Mouse (Mus musculus) limb, embryonic 14.5 days (tissue): ENCODE results near the gene Ccdc171. TPM values are rescaled to one million over a fixed set of nuclear protein-coding genes. Genes with fewer than 3 reads are reported as not detected.
A peak's percentile ranks its signal among the peaks of the same experiment; 100 is the strongest.

Experiments
- ATAC-seq: fragments of 200-750 bp; cut with Nextera tagmentation; 2 replicates; pipeline ENCODE4 v1.8.0; 2017; ENCODE audit warnings: low read depth, moderate number of reproducible peaks, moderate TSS enrichment; ENCODE audit not compliant: low FRiP score
- DNase-seq: peaks from one replicate; pipeline ENCODE4 v3.0.0-alpha.2; 2015; ENCODE audit warnings: low spot score
- H3K27ac ChIP-seq: fragments of 300-500 bp; sonication (generic); replicated peaks from 2 replicates; pipeline ENCODE4 v1.5.1; 2014; ENCODE audit warnings: low read depth, mild to moderate bottlenecking, low read length, moderate library complexity, mixed read lengths
- H3K27me3 ChIP-seq: fragments of 300-500 bp; sonication (generic); 2 replicates; pipeline ENCODE4 v1.6.1; 2014; ENCODE audit warnings: low read length, mixed read lengths; ENCODE audit not compliant: control insufficient read depth, insufficient read depth
- H3K36me3 ChIP-seq: fragments of 300-500 bp; sonication (generic); 2 replicates; pipeline ENCODE4 v1.6.1; 2014; ENCODE audit warnings: mild to moderate bottlenecking, low read length, moderate library complexity, mixed read lengths; ENCODE audit not compliant: control insufficient read depth, insufficient read depth
- H3K4me1 ChIP-seq: fragments of 300-500 bp; sonication (generic); 2 replicates; pipeline ENCODE4 v1.6.1; 2014; ENCODE audit warnings: antibody characterized with exemption, low read length, mixed read lengths; ENCODE audit not compliant: control insufficient read depth, insufficient read depth
- H3K4me2 ChIP-seq: fragments of 300-500 bp; sonication (generic); replicated peaks from 2 replicates; pipeline ENCODE4 v1.6.1; 2014; ENCODE audit warnings: low read depth, mild to moderate bottlenecking, low read length, moderate library complexity; ENCODE audit not compliant: severe bottlenecking
- H3K4me3 ChIP-seq: fragments of 300-500 bp; sonication (generic); replicated peaks from 2 replicates; pipeline ENCODE4 v1.5.1; 2014; ENCODE audit warnings: low read length
- H3K9ac ChIP-seq: fragments of 300-500 bp; sonication (generic); 2 replicates; pipeline ENCODE4 v1.6.1; 2014; ENCODE audit warnings: mild to moderate bottlenecking, low read depth, low read length, moderate library complexity; ENCODE audit not compliant: severe bottlenecking
- H3K9me3 ChIP-seq: fragments of 300-500 bp; sonication (generic); 2 replicates; pipeline ENCODE4 v1.6.1; 2016; ENCODE audit warnings: low read length; ENCODE audit not compliant: control insufficient read depth
- POLR2A ChIP-seq: fragments of 200-500 bp; IDR thresholded peaks from 2 replicates; pipeline ENCODE4 v1.8.0; 2012; ENCODE audit warnings: inconsistent platforms, mild to moderate bottlenecking, moderate library complexity, borderline replicate concordance; ENCODE audit not compliant: insufficient read depth, insufficient read length; ENCODE audit errors: extremely low read depth
- WGBS: fragments of 180-500 bp; shearing (Covaris S2); extraction: QIAGEN DNeasy Blood & Tissue Kit; methylation state at CpG from one replicate; pipeline ENCODE4 v1.1.7; 2014; 5-methylcytosine and 5-hydroxymethylcytosine counted together
- polyA plus RNA-seq, 2 experiments: library from polyadenylated mRNA; depleted of rRNA in 1 of 2; stranded (reverse) in 1 of 2; unstranded in 1 of 2; fragments of >200 nt; fragmentation: Nextera tagmentation in 1 of 2; extraction: Ambion mirVana in 1 of 2; gene quantifications; 2 replicates each; pipeline versions ENCODE4 v1.2.1 to v1.2.3; 2012 to 2014

Ccdc171 gene
- polyA plus RNA-seq, 2 experiments, result 4.1 to 5.0 TPM

- peak; percentile 75 for DNase-seq
- Histone ChIP-seq H3K36me3 (no peaks in the 10 kb centered on the region), H3K27ac (no peak overlapping the region), H3K9ac (no peak overlapping the region), H3K4me2 (peak overlapping the region; percentile 35; the same call in 1 of the 2 replicates), H3K4me1 (peaks cover 23% of the 10 kb centered on the region), H3K9me3 (no peaks in the 10 kb centered on the region), H3K4me3 (no peak overlapping the region), H3K27me3 (no peaks in the 10 kb centered on the region)
- no peak for TF ChIP-seq POLR2A
- peak; percentile 76 for ATAC-seq
- WGBS, result 17% methylated on average over 9 of the region's 9 CpGs
Observed at GRCm38 (mm10) chr4:83794315-83794922, 269.1 kb downstream of the Ccdc171 start.

GRCm38 (mm10) chr4:83794930-83795459 lies 269.6 kb downstream of the Ccdc171 start:
- H3K9me3 ChIP-seq, result no peaks in the 10 kb centered on the region
- H3K4me2 ChIP-seq, result 0 out of 2 replicates have a peak overlapping the region, but pooled peaks have one; percentile 35
- no peak for TF ChIP-seq POLR2A
- no peak overlapping the region for H3K27ac ChIP-seq
- 50% methylated on average over 5 of the region's 5 CpGs for WGBS
- no peak overlapping the region for H3K9ac ChIP-seq
- H3K27me3 ChIP-seq, result no peaks in the 10 kb centered on the region
- H3K36me3 ChIP-seq, result no peaks in the 10 kb centered on the region
- no peak overlapping the region for H3K4me3 ChIP-seq
- H3K4me1 ChIP-seq, result peaks cover 23% of the 10 kb centered on the region
- ATAC-seq (no peak), DNase-seq (no peak)

- Histone ChIP-seq H3K4me2 (peak overlapping the region; percentile 6; the same call in 1 of the 2 replicates), H3K9ac (no peak overlapping the region), H3K36me3 (no peaks in the 10 kb centered on the region), H3K4me3 (no peak overlapping the region), H3K4me1 (peaks cover 18% of the 10 kb centered on the region; the same call in 1 of the 2 replicates), H3K9me3 (no peaks in the 10 kb centered on the region), H3K27me3 (no peaks in the 10 kb centered on the region), H3K27ac (no peak overlapping the region)
- TF ChIP-seq POLR2A, result no peak
- 53% methylated on average over 14 of the region's 14 CpGs for WGBS
- no peak for ATAC-seq
- DNase-seq, result peak; percentile 27
Observed at GRCm38 (mm10) chr4:83797976-83798375, 272.6 kb downstream of the Ccdc171 start.

GRCm38 (mm10) chr4:83798674-83799430 lies 273.5 kb downstream of the Ccdc171 start:
- H3K27me3 ChIP-seq, result no peaks in the 10 kb centered on the region
- H3K9me3 ChIP-seq, result no peaks in the 10 kb centered on the region
- no peak for TF ChIP-seq POLR2A
- H3K4me3 ChIP-seq, result no peak overlapping the region
- H3K36me3 ChIP-seq, result no peaks in the 10 kb centered on the region
- WGBS, result 41% methylated on average over 21 of the region's 21 CpGs
- no peak overlapping the region; the same call in 1 of the 2 replicates for H3K9ac ChIP-seq
- ATAC-seq (no peak), DNase-seq (no peak)
- no peak overlapping the region for H3K27ac ChIP-seq
- H3K4me2 ChIP-seq, result no peak overlapping the region
- peaks cover 18% of the 10 kb centered on the region; the same call in 1 of the 2 replicates for H3K4me1 ChIP-seq

GRCm38 (mm10) chr4:83800402-83800801 lies 275.1 kb downstream of the Ccdc171 start:
- no peaks in the 10 kb centered on the region for H3K9me3 ChIP-seq
- no peak overlapping the region for H3K4me2 ChIP-seq
- no peaks in the 10 kb centered on the region for H3K27me3 ChIP-seq
- WGBS, result 69% methylated on average over 3 of the region's 3 CpGs
- no peak overlapping the region for H3K4me3 ChIP-seq
- ATAC-seq (no peak), DNase-seq (no peak)
- no peak overlapping the region for H3K27ac ChIP-seq
- no peak for TF ChIP-seq POLR2A
- no peaks in the 10 kb centered on the region for H3K36me3 ChIP-seq
- peaks cover 14% of the 10 kb centered on the region; the same call in 1 of the 2 replicates for H3K4me1 ChIP-seq
- H3K9ac ChIP-seq, result no peak overlapping the region
